Mouse (Mus musculus) hindbrain, embryonic 13.5 days (tissue): ENCODE results near the gene Nek6. TPM values are rescaled to one million over a fixed set of nuclear protein-coding genes. Genes with fewer than 3 reads are reported as not detected.

Experiments used
- ATAC-seq: fragments of 200-750 bp; cut with Nextera tagmentation; 2 replicates; pipeline ENCODE4 v1.8.0; 2017; ENCODE audit warnings: moderate TSS enrichment; ENCODE audit not compliant: low FRiP score
- H3K27ac ChIP-seq: fragments of 300-500 bp; sonication (generic); 2 replicates; pipeline ENCODE4 v1.5.1; 2015; ENCODE audit warnings: inconsistent platforms, mild to moderate bottlenecking, moderate library complexity
- H3K27me3 ChIP-seq: fragments of 300-500 bp; sonication (generic); 2 replicates; pipeline ENCODE4 v1.6.1; 2015; ENCODE audit warnings: mild to moderate bottlenecking, inconsistent platforms
- H3K36me3 ChIP-seq: fragments of 300-500 bp; sonication (generic); 2 replicates; pipeline ENCODE4 v1.6.1; 2015; ENCODE audit warnings: mild to moderate bottlenecking, inconsistent platforms
- H3K4me1 ChIP-seq: fragments of 300-500 bp; sonication (generic); replicated peaks from 2 replicates; pipeline ENCODE4 v1.6.1; 2015; ENCODE audit warnings: inconsistent platforms
- H3K4me2 ChIP-seq: fragments of 300-500 bp; sonication (generic); 2 replicates; pipeline ENCODE4 v1.6.1; 2015; ENCODE audit warnings: inconsistent platforms, mild to moderate bottlenecking, moderate library complexity
- H3K4me3 ChIP-seq: fragments of 300-500 bp; sonication (generic); 2 replicates; pipeline ENCODE4 v1.5.1; 2015; ENCODE audit warnings: mild to moderate bottlenecking, inconsistent platforms
- H3K9ac ChIP-seq: fragments of 300-500 bp; sonication (generic); 2 replicates; pipeline ENCODE4 v1.6.1; 2015; ENCODE audit warnings: mild to moderate bottlenecking, inconsistent platforms
- H3K9me3 ChIP-seq: fragments of 300-500 bp; sonication (generic); 2 replicates; pipeline ENCODE4 v1.6.1; 2016; ENCODE audit warnings: inconsistent platforms
- WGBS: fragments of 180-500 bp; shearing (Covaris S2); methylation state at CpG from one replicate; pipeline ENCODE4 v1.1.7; 2015; 5-methylcytosine and 5-hydroxymethylcytosine counted together
- polyA plus RNA-seq: library from polyadenylated mRNA; unstranded; fragments of >200 nt; fragmentation: Nextera tagmentation; extraction: Ambion mirVana; gene quantifications from 2 replicates; pipeline ENCODE4 v1.2.1, GENCODE M21; 2015

The Nek6 gene
- polyA plus RNA-seq, 1 experiment from 2014 or later = 57.3 TPM

DNA sequence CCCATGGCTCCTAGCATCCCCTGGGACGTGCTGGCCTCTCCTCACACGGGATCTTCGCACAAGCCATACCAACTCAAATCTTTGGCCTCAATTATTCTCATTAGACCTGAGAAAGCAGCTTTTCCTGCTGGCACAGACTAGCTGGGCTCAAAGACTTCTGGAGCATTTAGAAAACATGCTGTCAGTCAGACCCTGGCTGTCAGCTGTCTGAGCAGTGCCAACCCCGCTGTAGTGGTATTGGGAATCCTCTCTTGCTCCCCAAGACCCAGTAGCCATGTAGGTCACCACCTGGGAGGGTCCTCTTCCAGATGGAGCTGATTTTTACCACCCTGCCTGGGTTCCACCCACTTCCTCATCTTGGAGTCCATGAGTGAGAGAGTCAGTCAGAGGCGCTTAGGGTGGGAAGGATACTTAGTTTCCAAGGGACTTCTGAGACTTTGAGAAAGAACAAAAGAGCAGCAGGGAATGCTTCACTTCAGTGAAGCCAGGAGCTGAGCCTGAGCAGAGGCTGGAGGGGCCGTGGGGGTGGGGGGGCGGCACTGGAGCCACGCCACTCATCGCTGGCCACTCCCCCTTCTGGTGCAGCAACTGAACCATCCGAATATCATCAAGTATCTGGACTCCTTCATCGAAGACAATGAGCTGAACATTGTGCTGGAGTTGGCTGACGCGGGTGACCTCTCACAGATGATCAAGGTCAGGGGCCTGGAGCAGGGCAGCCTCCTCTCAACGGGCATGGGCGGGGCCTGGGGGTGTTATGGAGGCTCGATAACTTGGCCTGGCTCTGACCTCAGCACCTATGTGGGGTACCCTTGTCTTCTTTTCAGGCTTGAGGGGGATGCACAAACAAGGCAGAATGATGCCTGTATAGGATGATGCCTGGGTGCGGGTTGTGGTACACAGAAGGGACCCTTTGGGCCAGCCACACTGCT lies 49.1 kb downstream of the Nek6 start:
- no peak overlapping the region for H3K4me3 ChIP-seq
- H3K9me3 ChIP-seq = no peaks in the 10 kb centered on the region
- no peak overlapping the region for H3K4me2 ChIP-seq
- no peaks in the 10 kb centered on the region for H3K27me3 ChIP-seq
- H3K4me1 ChIP-seq = peaks cover 9% of the 10 kb centered on the region; the same call in 1 of the 2 replicates
- 41% methylated on average over 17 of the region's 17 CpGs for WGBS
- ATAC-seq = 0 out of 2 replicates have a peak, but pooled peaks have one; percentile 29
- H3K27ac ChIP-seq = no peak overlapping the region
- H3K36me3 ChIP-seq = peaks cover 11% of the 10 kb centered on the region
- H3K9ac ChIP-seq = no peak overlapping the region

DNA sequence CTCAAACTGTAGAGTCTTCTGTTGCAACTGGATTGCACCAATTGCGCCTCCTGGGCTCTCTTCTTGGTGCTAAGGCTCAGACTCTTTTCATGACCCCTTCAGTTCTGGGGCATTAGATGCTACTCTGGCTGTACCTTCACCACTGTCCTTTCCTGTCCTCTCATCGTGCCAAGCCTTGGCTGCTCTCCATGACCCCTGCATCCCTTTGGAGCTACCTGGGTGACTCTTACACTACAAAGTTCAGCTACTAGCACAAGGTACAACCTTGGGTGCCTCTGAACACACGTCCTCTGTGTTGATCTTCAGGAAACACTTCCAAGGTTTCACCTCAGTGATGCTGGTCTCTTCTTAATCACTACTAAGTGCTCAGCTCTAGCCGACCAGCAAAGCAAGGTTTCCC lies 51.2 kb downstream of the Nek6 start:
- no peak overlapping the region for H3K9ac ChIP-seq
- no peak overlapping the region for H3K4me3 ChIP-seq
- H3K27ac ChIP-seq = no peak overlapping the region
- peaks cover 9% of the 10 kb centered on the region; the same call in 1 of the 2 replicates for H3K4me1 ChIP-seq
- no peak overlapping the region for H3K4me2 ChIP-seq
- H3K36me3 ChIP-seq = peaks cover 11% of the 10 kb centered on the region
- 90% methylated on average over 4 of the region's 4 CpGs for WGBS
- no peaks in the 10 kb centered on the region for H3K9me3 ChIP-seq
- no peak for ATAC-seq
- H3K27me3 ChIP-seq = no peaks in the 10 kb centered on the region

DNA sequence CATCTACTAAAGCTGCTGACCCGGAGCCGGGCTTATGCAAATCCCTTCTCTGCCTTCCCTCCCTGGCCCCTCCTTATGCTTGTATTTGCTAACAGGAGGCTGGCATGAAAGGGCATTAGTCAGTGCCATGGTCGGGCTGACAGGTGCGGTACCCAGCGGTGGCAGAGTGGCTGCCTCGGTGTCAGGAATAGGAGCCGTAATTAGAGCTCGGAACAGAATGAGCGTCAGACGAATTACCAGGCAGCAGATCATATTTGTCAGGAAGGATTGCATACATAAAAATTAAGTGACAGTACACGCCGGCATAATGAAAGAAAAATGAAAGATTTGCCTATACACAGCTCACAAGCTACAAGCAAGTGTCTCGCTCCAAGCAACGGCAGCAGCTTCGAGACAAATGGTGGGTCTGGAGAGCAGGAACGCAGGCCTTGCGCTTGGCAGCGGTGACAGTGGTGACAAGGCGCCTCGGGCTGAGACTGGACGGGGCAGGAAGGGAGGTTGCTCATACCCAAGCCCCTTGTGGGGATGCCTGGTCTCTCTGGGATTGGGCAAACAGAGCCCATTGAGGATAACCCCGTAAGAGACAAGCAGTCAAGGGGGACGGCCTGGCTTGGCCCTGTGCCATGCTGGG lies 60.6 kb downstream of the Nek6 start:
- Histone ChIP-seq H3K36me3 (peaks cover 22% of the 10 kb centered on the region), H3K27me3 (no peaks in the 10 kb centered on the region), H3K27ac (peak overlapping the region; percentile 80), H3K9ac (peak overlapping the region; percentile 36; the same call in 1 of the 2 replicates), H3K4me1 (peaks cover 24% of the 10 kb centered on the region), H3K4me3 (no peak overlapping the region), H3K4me2 (no peak overlapping the region), H3K9me3 (no peaks in the 10 kb centered on the region)
- 66% methylated on average over 23 of the region's 23 CpGs for WGBS
- ATAC-seq = peak; percentile 57

DNA sequence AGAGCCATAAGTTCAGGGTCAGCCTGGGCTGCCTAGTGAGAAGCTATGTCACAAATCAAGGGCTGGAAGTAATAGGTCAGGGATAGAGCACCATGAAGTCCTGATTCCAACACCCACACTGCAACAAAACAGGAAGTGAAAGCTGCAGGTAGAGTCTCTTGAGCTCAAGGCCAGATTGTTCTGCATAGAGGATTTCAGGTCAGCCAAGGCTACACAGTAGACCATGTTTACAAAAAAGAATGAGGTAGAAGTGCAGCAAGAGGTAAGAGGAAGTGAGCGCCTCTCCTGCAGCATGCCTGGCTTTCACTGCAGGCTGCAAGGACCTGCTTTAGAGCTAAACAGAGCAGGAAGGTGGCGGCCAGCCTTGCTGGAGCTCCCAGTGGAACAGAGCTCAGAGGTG lies 63.3 kb downstream of the Nek6 start:
- Histone ChIP-seq H3K4me3 (no peak overlapping the region), H3K4me2 (no peak overlapping the region), H3K9ac (no peak overlapping the region), H3K27me3 (no peaks in the 10 kb centered on the region), H3K27ac (no peak overlapping the region), H3K4me1 (peaks cover 43% of the 10 kb centered on the region), H3K9me3 (no peaks in the 10 kb centered on the region), H3K36me3 (peaks cover 12% of the 10 kb centered on the region; the same call in 1 of the 2 replicates)
- no peak for ATAC-seq
- WGBS = 90% methylated on average over 2 of the region's 2 CpGs

DNA sequence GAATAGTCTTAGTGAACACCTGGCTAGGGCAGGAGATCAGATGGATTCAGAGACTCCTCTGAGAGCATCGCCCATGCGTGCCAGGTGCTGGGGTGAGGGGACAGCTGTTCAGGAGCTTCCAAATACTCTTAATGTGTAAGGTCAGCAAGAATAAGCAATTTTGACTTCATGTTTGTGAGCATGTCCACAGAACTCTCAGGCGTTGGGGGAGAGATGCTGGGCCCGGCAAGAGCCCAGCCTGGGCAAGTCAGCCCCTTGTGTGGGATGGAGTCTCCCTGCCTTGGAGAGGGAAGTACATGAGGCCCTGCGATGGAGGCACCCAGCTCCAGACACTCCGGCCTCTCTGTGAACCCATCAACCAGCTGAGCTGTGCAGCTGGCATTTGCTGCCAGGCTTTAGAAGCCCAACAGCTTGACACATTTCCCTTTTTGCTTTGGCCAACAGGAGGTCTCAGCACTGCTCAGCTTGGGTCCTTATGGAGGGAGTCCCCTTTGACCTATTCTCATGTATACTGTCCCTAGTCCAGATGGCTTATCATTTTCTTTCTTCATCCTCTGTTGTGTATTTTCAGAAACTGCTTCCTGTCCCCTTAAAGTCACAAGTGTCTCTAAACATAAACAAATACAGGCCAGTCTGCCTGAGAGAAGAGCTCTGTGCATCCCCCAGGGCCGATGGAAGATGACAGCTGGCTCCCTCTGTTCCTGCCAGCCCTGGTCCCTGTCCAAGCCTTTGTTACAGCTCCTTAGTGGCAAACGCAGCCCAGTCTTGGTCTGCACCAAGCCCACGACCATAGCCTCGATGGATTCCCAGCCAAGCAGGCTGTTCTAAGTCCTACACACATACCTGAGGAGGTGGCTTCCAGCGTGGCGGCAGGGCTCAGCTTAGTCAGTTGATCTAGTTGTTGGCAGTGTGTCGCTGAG lies 67.4 kb downstream of the Nek6 start:
- Histone ChIP-seq H3K4me3 (no peak overlapping the region), H3K27me3 (no peaks in the 10 kb centered on the region), H3K4me2 (no peak overlapping the region), H3K27ac (peak overlapping the region; percentile 84), H3K36me3 (peaks cover 7% of the 10 kb centered on the region; the same call in 1 of the 2 replicates), H3K4me1 (peaks cover 42% of the 10 kb centered on the region), H3K9me3 (no peaks in the 10 kb centered on the region), H3K9ac (no peak overlapping the region)
- peak; percentile 53 for ATAC-seq
- WGBS = 45% methylated on average over 13 of the region's 13 CpGs

DNA sequence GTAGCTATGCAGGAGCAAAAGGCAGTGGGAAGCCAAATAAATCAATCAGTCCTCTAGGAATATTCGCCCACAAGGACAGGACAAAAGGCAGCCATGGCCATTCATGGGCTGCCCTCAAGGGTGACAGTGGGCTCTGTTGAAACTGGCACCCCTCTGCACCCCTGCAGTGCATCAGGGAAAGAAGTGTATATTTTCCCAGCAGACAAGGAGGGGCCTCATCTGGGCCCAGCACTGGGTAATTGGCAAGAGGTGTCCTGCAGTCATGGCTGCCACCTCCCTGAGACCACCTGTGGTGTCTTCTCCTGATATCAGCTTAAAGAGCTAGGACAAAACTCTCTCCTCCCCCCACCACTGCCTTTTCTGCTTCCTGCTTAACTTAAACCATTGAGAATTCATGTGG lies 68.1 kb downstream of the Nek6 start:
- H3K4me3 ChIP-seq = no peak overlapping the region
- no peaks in the 10 kb centered on the region for H3K9me3 ChIP-seq
- peak overlapping the region; percentile 84 for H3K27ac ChIP-seq
- peak; percentile 32; the same call in 1 of the 2 replicates for ATAC-seq
- H3K36me3 ChIP-seq = peaks cover 7% of the 10 kb centered on the region; the same call in 1 of the 2 replicates
- H3K4me1 ChIP-seq = peaks cover 49% of the 10 kb centered on the region
- WGBS = 24% methylated on average over 1 of the region's 1 CpGs
- H3K27me3 ChIP-seq = no peaks in the 10 kb centered on the region
- H3K9ac ChIP-seq = no peak overlapping the region
- H3K4me2 ChIP-seq = no peak overlapping the region

DNA sequence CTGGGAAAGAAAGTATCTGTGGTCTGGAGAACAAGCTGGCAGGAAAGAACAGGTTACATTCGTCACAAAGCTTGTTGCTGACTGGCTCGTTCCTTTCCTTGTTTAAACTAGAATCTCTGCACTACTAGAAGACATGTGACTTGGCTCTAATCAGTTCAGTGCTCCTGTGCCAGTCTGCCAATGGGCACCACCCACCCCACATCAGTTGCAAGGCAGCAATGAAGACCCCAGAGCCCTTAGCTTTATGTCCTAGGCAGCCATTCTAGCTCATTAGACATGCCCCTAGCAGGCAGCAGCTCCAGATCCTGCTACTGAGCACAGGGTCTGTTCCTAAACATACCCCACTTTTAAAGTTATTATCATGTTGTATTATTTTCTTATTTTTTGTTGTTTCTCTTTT lies 72.5 kb downstream of the Nek6 start:
- Histone ChIP-seq H3K4me1 (peaks cover 54% of the 10 kb centered on the region), H3K9me3 (no peaks in the 10 kb centered on the region), H3K36me3 (peaks cover 29% of the 10 kb centered on the region), H3K4me2 (no peak overlapping the region), H3K27ac (peak overlapping the region; percentile 80), H3K4me3 (no peak overlapping the region), H3K9ac (no peak overlapping the region), H3K27me3 (no peaks in the 10 kb centered on the region)
- 61% methylated on average over 2 of the region's 2 CpGs for WGBS
- ATAC-seq = no peak

DNA sequence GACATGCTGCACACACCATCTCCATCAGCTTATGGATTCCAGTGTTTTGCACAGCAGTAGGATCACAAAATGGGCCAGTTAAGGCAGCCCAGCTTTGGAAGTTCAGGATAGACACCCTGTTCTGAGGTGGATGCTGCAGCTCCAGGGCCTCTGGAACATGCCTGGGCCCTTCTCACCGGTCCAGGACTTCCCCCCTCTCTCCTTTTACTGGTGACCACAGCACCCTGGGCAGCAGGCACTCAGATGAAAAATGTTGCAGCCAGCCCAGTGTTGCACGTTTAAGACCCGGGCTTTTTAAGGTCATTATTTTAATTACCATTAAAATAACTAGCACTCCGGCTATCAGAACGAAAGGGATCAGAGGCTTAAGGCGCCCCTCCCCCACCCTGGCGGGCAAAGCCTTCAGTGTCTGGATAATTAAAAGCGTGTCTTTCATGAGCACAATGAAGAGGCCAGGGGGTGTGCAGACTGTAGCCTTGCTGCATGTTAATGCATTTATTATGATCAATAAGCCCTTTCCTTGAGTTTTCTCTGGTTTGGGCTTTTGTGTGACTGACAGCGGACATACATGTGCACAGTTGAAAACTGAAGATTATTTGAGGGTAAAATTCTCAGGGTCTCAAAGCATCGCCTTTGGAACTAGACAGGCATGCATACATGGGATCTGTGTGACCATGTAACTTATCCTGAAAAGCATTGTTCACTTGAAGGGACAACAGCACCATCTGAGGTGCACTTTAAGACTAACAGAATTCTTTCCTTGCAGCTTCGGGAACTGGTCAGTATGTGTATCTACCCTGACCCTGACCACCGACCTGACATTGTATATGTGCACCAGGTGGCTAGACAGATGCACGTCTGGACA lies 73.3 kb downstream of the Nek6 start:
- no peaks in the 10 kb centered on the region for H3K27me3 ChIP-seq
- no peak overlapping the region for H3K4me3 ChIP-seq
- ATAC-seq = peak; percentile 54
- no peak overlapping the region for H3K4me2 ChIP-seq
- peak overlapping the region; percentile 80 for H3K27ac ChIP-seq
- no peaks in the 10 kb centered on the region for H3K9me3 ChIP-seq
- peaks cover 37% of the 10 kb centered on the region for H3K36me3 ChIP-seq
- H3K9ac ChIP-seq = peak overlapping the region; percentile 40
- H3K4me1 ChIP-seq = peaks cover 47% of the 10 kb centered on the region
- 16% methylated on average over 13 of the region's 13 CpGs for WGBS

DNA sequence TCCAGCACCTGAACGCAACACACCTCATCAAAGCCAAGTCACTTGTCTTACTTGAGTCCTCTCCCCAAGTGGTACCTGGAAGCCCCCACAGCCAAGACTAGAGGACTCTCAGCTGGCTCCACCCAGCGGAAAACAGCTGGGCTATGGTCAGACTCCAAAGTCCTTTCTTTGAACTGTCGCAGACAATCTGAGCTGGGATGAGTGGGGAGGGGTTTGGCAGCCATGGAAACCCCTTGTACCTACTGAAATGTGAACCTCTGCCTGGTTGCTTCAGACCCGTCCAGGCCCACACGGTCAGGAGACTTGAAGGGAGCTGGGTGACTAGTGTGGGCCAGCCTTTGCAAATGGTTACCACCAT lies 73.9 kb downstream of the Nek6 start:
- Histone ChIP-seq H3K4me1 (peaks cover 41% of the 10 kb centered on the region), H3K27ac (peak overlapping the region; percentile 80)

DNA sequence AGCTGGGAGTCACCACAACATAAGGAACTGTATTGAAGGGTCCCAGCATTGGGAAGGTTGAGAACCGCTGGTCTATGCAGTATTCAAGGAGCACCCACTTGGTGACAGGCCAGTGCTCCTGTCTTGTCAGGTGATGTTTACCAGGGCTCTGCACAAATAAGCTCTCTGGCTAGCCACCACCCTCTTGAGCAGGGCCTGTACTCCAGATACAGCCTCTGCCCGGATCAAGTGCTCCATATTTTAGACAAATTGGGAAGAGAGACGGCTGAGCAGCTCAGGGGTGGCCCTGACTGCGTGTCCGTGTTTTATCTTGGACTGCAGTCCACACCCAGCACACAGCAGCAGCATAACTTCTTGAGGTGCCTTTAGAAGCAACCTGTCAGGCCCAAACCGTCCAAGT lies 75.3 kb downstream of the Nek6 start:
- no peak overlapping the region for H3K27ac ChIP-seq
- H3K27me3 ChIP-seq = no peaks in the 10 kb centered on the region
- no peak overlapping the region for H3K4me2 ChIP-seq
- no peak overlapping the region; the same call in 1 of the 2 replicates for H3K9ac ChIP-seq
- H3K4me1 ChIP-seq = peaks cover 43% of the 10 kb centered on the region
- H3K9me3 ChIP-seq = no peaks in the 10 kb centered on the region
- peaks cover 49% of the 10 kb centered on the region for H3K36me3 ChIP-seq
- WGBS = 87% methylated on average over 6 of the region's 6 CpGs
- H3K4me3 ChIP-seq = no peak overlapping the region
- no peak for ATAC-seq

More for the DNA sequence above, 73.9 kb downstream of the Nek6 start:
- Histone ChIP-seq H3K36me3 (peaks cover 43% of the 10 kb centered on the region), H3K9ac (no peak overlapping the region), H3K4me2 (no peak overlapping the region), H3K27me3 (no peaks in the 10 kb centered on the region), H3K9me3 (no peaks in the 10 kb centered on the region), H3K4me3 (no peak overlapping the region)
- ATAC-seq = 0 out of 2 replicates have a peak, but pooled peaks have one; percentile 3
- 30% methylated on average over 5 of the region's 5 CpGs for WGBS
